Mouse (Mus musculus) intestine, embryonic 16.5 days (tissue): ENCODE measurements around the gene Samd14. TPM values are rescaled to one million over a fixed set of nuclear protein-coding genes. Genes with fewer than 3 reads are reported as not detected.

ENCODE experiments used
- ATAC-seq: fragments of 200-750 bp; cut with Nextera tagmentation; 2 replicates; pipeline ENCODE4 v1.8.0; 2017; ENCODE audit warnings: moderate TSS enrichment, moderate library complexity
- H3K27ac ChIP-seq: fragments of 300-500 bp; sonication (generic); 2 replicates; pipeline ENCODE4 v1.5.1; 2014; ENCODE audit warnings: mild to moderate bottlenecking, low read length
- H3K27me3 ChIP-seq: fragments of 300-500 bp; sonication (generic); replicated peaks from 2 replicates; pipeline ENCODE4 v1.6.1; 2014; ENCODE audit warnings: low read length, control low read depth, mixed read lengths; ENCODE audit not compliant: control insufficient read depth, insufficient read depth
- H3K36me3 ChIP-seq: fragments of 300-500 bp; sonication (generic); 2 replicates; pipeline ENCODE4 v1.6.1; 2014; ENCODE audit warnings: low read length, control low read depth; ENCODE audit not compliant: control insufficient read depth, insufficient read depth
- H3K4me1 ChIP-seq: fragments of 300-500 bp; sonication (generic); 2 replicates; pipeline ENCODE4 v1.6.1; 2014; ENCODE audit warnings: low read length, control low read depth, mixed read lengths; ENCODE audit not compliant: control insufficient read depth, insufficient read depth
- H3K4me2 ChIP-seq: fragments of 300-500 bp; sonication (generic); 2 replicates; pipeline ENCODE4 v1.6.1; 2014; ENCODE audit warnings: low read depth, low read length, control low read depth
- H3K4me3 ChIP-seq: fragments of 300-500 bp; sonication (generic); 2 replicates; pipeline ENCODE4 v1.5.1; 2014; ENCODE audit warnings: mild to moderate bottlenecking, low read length
- H3K9ac ChIP-seq: fragments of 300-500 bp; sonication (generic); 2 replicates; pipeline ENCODE4 v1.6.1; 2014; ENCODE audit warnings: low read depth, low read length
- H3K9me3 ChIP-seq: fragments of 300-500 bp; sonication (generic); 2 replicates; pipeline ENCODE4 v1.6.1; 2016; ENCODE audit warnings: low read length, control low read depth; ENCODE audit not compliant: control insufficient read depth
- WGBS: fragments of 180-500 bp; shearing (Covaris S2); extraction: QIAGEN DNeasy Blood & Tissue Kit; methylation state at CpG from one replicate; pipeline ENCODE4 v1.1.7; 2014; 5-methylcytosine and 5-hydroxymethylcytosine counted together
- polyA plus RNA-seq: library from polyadenylated mRNA; unstranded; fragments of >200 nt; fragmentation: Nextera tagmentation; extraction: Ambion mirVana; gene quantifications from 2 replicates; pipeline ENCODE4 v1.2.1, GENCODE M21; 2015

Gene Samd14
- polyA plus RNA-seq, 1 experiment from 2014 or later, result 13.2 TPM

- Histone ChIP-seq H3K4me1 (peaks cover 27% of the 10 kb centered on the region), H3K36me3 (peaks cover 19% of the 10 kb centered on the region; the same call in 1 of the 2 replicates), H3K4me3 (no peak overlapping the region), H3K9me3 (no peaks in the 10 kb centered on the region), H3K4me2 (no peak overlapping the region), H3K27me3 (no peaks in the 10 kb centered on the region), H3K27ac (no peak overlapping the region), H3K9ac (no peak overlapping the region)
- ATAC-seq, result no peak
- WGBS, result 87% methylated on average over 21 of the region's 21 CpGs
Observed at GRCm38 (mm10) chr11:95001584-95002347, 7.9 kb upstream of the Samd14 start.

GRCm38 (mm10) chr11:95002705-95003104 lies 7.0 kb upstream of the Samd14 start:
- H3K36me3 ChIP-seq, result peaks cover 19% of the 10 kb centered on the region; the same call in 1 of the 2 replicates
- H3K27ac ChIP-seq, result no peak overlapping the region
- no peaks in the 10 kb centered on the region for H3K9me3 ChIP-seq
- no peak overlapping the region for H3K4me2 ChIP-seq
- 93% methylated on average over 8 of the region's 8 CpGs for WGBS
- no peak for ATAC-seq
- no peak overlapping the region for H3K4me3 ChIP-seq
- H3K27me3 ChIP-seq, result no peaks in the 10 kb centered on the region
- no peak overlapping the region for H3K9ac ChIP-seq
- peaks cover 26% of the 10 kb centered on the region for H3K4me1 ChIP-seq

DNA sequence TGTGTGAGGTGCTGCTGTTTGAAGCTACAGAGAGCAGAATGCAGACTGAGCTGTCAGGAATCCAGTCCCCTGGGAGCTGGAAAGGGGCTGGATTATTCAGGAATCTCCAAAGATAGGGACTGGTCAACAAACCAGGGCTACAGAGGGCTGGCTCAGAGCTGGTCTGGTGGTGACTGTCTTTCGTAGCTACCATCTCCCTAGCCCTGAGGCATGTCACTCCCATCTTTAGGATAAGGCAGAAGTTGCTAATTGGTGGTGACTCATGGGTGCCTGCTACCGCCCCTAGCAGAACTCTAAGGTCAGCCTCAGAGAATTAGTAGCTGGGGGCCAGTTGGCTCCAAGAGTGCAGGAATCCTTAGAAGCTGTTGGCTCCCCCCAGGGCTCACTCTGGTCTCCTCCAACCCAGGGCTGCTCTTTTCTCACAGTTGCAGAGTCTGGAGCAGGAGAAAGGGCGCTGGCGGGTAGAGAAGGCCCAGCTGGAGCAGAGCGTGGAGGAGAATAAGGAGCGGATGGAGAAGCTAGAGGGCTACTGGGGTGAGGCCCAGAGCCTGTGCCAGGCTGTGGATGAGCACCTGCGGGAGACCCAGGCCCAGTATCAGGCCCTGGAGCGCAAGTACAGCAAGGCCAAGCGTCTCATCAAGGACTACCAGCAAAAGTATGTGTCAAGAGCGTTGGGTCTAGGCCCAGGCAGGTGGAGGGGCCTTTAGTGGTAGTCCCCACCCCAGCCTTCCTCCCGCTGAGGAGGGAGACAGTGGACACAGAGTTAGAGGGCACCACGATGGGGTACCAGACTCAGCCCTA lies 5.3 kb upstream of the Samd14 start:
- no peak for ATAC-seq
- Histone ChIP-seq H3K9me3 (no peaks in the 10 kb centered on the region), H3K4me2 (no peak overlapping the region), H3K9ac (no peak overlapping the region), H3K4me1 (peaks cover 28% of the 10 kb centered on the region), H3K36me3 (peaks cover 14% of the 10 kb centered on the region; the same call in 1 of the 2 replicates), H3K27me3 (no peaks in the 10 kb centered on the region), H3K27ac (no peak overlapping the region), H3K4me3 (no peak overlapping the region)
- 81% methylated on average over 12 of the region's 12 CpGs for WGBS

DNA sequence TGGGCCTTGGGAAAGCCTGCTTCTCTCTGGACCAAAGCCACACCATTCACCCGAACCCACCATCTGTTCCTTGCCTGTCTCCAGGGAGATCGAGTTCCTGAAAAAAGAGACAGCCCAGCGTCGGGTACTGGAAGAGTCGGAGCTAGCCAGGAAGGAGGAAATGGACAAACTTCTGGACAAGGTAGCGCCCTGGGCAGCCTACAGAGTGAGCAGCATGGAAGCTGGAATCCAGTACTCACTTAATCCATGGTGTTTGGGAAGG lies 4.8 kb upstream of the Samd14 start:
- Histone ChIP-seq H3K9me3 (no peaks in the 10 kb centered on the region), H3K4me2 (no peak overlapping the region), H3K9ac (no peak overlapping the region), H3K27ac (no peak overlapping the region), H3K4me1 (peaks cover 28% of the 10 kb centered on the region), H3K4me3 (no peak overlapping the region), H3K27me3 (no peaks in the 10 kb centered on the region), H3K36me3 (peaks cover 14% of the 10 kb centered on the region; the same call in 1 of the 2 replicates)
- WGBS, result 58% methylated on average over 6 of the region's 6 CpGs
- ATAC-seq, result no peak

- no peak for ATAC-seq
- Histone ChIP-seq H3K4me1 (peaks cover 25% of the 10 kb centered on the region), H3K4me2 (peak overlapping the region; percentile 66), H3K36me3 (peaks cover 12% of the 10 kb centered on the region; the same call in 1 of the 2 replicates), H3K27me3 (no peaks in the 10 kb centered on the region), H3K9me3 (no peaks in the 10 kb centered on the region), H3K4me3 (peak overlapping the region; percentile 47), H3K9ac (peak overlapping the region; percentile 63), H3K27ac (peak overlapping the region; percentile 54)
- 37% methylated on average over 4 of the region's 4 CpGs for WGBS
Observed at GRCm38 (mm10) chr11:95006038-95006437, 3.6 kb upstream of the Samd14 start.

GRCm38 (mm10) chr11:95006525-95007219 lies 3.0 kb upstream of the Samd14 start:
- Histone ChIP-seq H3K4me3 (peak overlapping the region; percentile 47), H3K36me3 (peaks cover 12% of the 10 kb centered on the region; the same call in 1 of the 2 replicates), H3K4me2 (peak overlapping the region; percentile 66), H3K9ac (peak overlapping the region; percentile 63), H3K27ac (peak overlapping the region; percentile 54), H3K27me3 (no peaks in the 10 kb centered on the region), H3K4me1 (peaks cover 25% of the 10 kb centered on the region), H3K9me3 (no peaks in the 10 kb centered on the region)
- 1% methylated on average over 27 of the region's 27 CpGs for WGBS
- ATAC-seq, result peak; percentile 74

DNA sequence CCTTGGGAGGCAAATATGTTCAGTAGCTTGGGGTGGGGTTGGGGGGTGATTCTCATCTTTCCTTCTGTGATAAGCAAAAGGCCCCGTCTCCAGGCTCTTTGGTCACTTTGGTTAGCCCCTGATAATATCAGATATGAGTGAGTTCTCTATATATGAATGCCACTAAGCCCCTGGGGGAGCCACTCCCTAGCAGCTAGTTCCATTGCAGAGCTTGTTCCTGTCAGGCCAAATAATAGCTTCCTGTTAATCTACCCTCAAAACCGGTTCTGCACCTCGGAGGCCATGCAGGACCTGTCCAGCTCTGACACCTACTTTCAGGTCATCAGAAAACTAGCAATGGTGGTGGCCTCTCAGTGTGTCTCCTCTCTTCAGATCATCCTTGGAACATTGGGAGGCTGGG lies 2.3 kb upstream of the Samd14 start:
- no peak overlapping the region for H3K9ac ChIP-seq
- WGBS, result 53% methylated on average over 3 of the region's 3 CpGs
- H3K36me3 ChIP-seq, result peaks cover 9% of the 10 kb centered on the region; the same call in 1 of the 2 replicates
- no peak for ATAC-seq
- peaks cover 28% of the 10 kb centered on the region for H3K4me1 ChIP-seq
- no peaks in the 10 kb centered on the region for H3K27me3 ChIP-seq
- H3K4me2 ChIP-seq, result no peak overlapping the region
- peak overlapping the region; percentile 46; the same call in 1 of the 2 replicates for H3K27ac ChIP-seq
- H3K9me3 ChIP-seq, result no peaks in the 10 kb centered on the region
- H3K4me3 ChIP-seq, result no peak overlapping the region

GRCm38 (mm10) chr11:95008661-95009628 lies 734 bp upstream of the Samd14 start:
- 34% methylated on average over 15 of the region's 15 CpGs for WGBS

More at GRCm38 (mm10) chr11:95008661-95009628, 734 bp upstream of the Samd14 start:
- Histone ChIP-seq H3K27ac (peak overlapping the region; percentile 91), H3K4me1 (peaks cover 31% of the 10 kb centered on the region), H3K36me3 (0 out of 2 replicates have a peak, but pooled peaks cover 3% of the 10 kb centered on the region), H3K27me3 (no peaks in the 10 kb centered on the region), H3K9me3 (no peaks in the 10 kb centered on the region), H3K4me2 (peak overlapping the region; percentile 85), H3K9ac (peak overlapping the region; percentile 84), H3K4me3 (peak overlapping the region; percentile 65)
- peak; percentile 6; the same call in 1 of the 2 replicates for ATAC-seq
